Comparison of ENCODE assay signal across 8 mouse cellular contexts in the genomic region with DNA sequence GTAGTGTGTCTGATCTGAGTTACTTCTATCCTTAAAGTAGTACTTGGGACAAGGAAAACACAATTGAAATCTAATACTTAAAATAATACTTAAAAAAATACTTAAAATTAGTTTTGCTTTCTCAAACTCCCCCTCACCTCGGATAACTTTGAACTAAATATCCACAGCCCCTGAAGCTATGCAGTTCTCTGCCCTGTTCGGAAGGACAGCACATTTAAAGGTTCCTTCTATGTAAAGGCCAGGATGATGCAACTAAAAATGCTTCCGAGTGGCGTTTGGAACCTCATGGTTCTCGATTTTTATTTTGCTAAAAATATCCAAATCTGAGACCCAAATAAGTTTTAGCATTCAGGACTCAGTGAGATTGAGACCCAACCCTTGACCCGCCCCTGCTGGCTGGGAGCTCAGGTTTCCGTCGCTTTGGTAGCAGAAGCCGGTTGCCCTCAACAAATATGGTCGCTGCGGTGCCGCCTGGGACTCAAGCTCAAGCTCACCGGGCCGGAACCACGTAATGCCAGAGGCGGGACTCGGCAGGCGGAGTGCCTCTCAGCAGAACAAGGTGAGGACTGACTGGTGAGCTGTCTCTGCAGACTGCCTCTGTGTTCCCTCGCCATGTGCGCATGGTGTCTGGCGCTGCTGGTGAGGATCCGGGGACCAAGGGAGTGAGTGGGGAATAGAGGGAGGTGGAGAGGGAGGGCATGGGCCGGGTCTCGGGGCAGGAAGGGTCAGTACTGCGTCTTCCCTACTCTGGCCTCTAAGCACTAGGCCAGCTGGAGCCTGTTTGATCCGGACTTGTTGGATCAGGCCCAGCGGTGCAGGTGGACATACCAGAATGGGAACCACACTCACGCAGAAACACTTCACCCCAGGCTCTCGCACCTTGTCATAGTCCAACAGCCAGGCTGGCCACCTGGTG. TPM values are rescaled to one million over a fixed set of nuclear protein-coding genes. Genes with fewer than 3 reads are reported as not detected.
DNase-seq lines count a peak whose midpoint lies in the region; ATAC-seq and TF ChIP-seq lines count a peak whose summit lies in the region.

A gene (plus strand): TSS at position 429 of the 916 bp plus-strand sequence.

- H3K36me3 ChIP-seq in ES-Bruce4 (ENCODE audit: control insufficient read depth, insufficient read depth, low read length, poor library complexity, severe bottlenecking), result peaks cover 20% of the 10 kb centered on the region
- peaks cover 31% of the 10 kb centered on the region for H3K36me3 ChIP-seq in forebrain, embryonic 13.5 days (ENCODE audit: poor library complexity, severe bottlenecking)
- peaks cover 16% of the 10 kb centered on the region for H3K36me3 ChIP-seq in liver, postnatal 0 days (replicated peaks; ENCODE audit: insufficient read depth, low read length)
- peaks cover 18% of the 10 kb centered on the region for H3K36me3 ChIP-seq in neural tube, embryonic 14.5 days (ENCODE audit: control insufficient read depth, insufficient read depth, low read length)

- TF ChIP-seq CTCF in ES-Bruce4 (IDR thresholded peaks at IDR 0.05; ENCODE audit: low read depth, low read length), result no peak
- no peak; the same call in 1 of the 2 replicates for TF ChIP-seq CTCF in liver, postnatal 0 days (IDR thresholded peaks at IDR 0.05; ENCODE audit: low read depth)

- no peaks in the 10 kb centered on the region for H3K27me3 ChIP-seq in ES-Bruce4 (ENCODE audit: control insufficient read depth, insufficient read depth, low read length, poor library complexity, severe bottlenecking)
- H3K27me3 ChIP-seq in forebrain, embryonic 13.5 days, result no peaks in the 10 kb centered on the region
- no peaks in the 10 kb centered on the region for H3K27me3 ChIP-seq in liver, postnatal 0 days (ENCODE audit: insufficient read depth, low read length)
- no peaks in the 10 kb centered on the region for H3K27me3 ChIP-seq in neural tube, embryonic 14.5 days (ENCODE audit: control insufficient read depth, insufficient read depth, low read length)

- TF ChIP-seq EP300 in ES-Bruce4 (IDR thresholded peaks at IDR 0.05; ENCODE audit: insufficient read depth, low read depth, low read length), result 0 out of 2 replicates have a peak, but pooled peaks have one; percentile 29
- TF ChIP-seq EP300 in liver, postnatal 0 days (IDR thresholded peaks at IDR 0.05; ENCODE audit: low read depth), result no peak

- H3K4me3 ChIP-seq in ES-Bruce4 (ENCODE audit: low read depth, low read length), result peak within 1 kb of the TSS; percentile 85
- peak within 1 kb of the TSS; percentile 59 for H3K4me3 ChIP-seq in forebrain, embryonic 13.5 days
- H3K4me3 ChIP-seq in liver, postnatal 0 days (ENCODE audit: low read depth, low read length), result peak within 1 kb of the TSS; percentile 68
- H3K4me3 ChIP-seq in neural tube, embryonic 14.5 days (ENCODE audit: low read depth, low read length), result peak within 1 kb of the TSS; percentile 56

- no peaks in the 10 kb centered on the region for H3K4me1 ChIP-seq in ES-Bruce4 (ENCODE audit: control insufficient read depth, insufficient read depth, low read length)
- peaks cover 10% of the 10 kb centered on the region for H3K4me1 ChIP-seq in forebrain, embryonic 13.5 days
- peaks cover 10% of the 10 kb centered on the region for H3K4me1 ChIP-seq in liver, postnatal 0 days (ENCODE audit: insufficient read depth)
- 0 out of 2 replicates have a peak, but pooled peaks cover 3% of the 10 kb centered on the region for H3K4me1 ChIP-seq in neural tube, embryonic 14.5 days (ENCODE audit: control insufficient read depth, insufficient read depth, low read length)

- peak within 1 kb of the TSS; percentile 70 for H3K9ac ChIP-seq in ES-Bruce4 (ENCODE audit: low read depth, poor library complexity, severe bottlenecking)
- peak within 1 kb of the TSS; percentile 80 for H3K9ac ChIP-seq in forebrain, embryonic 13.5 days
- peak within 1 kb of the TSS; percentile 75 for H3K9ac ChIP-seq in liver, postnatal 0 days (replicated peaks)
- H3K9ac ChIP-seq in neural tube, embryonic 14.5 days (replicated peaks; ENCODE audit: low read depth, low read length), result peak within 1 kb of the TSS; percentile 89

- peak within 1 kb of the TSS; percentile 16; the same call in 1 of the 2 replicates for H3K27ac ChIP-seq in ES-Bruce4 (ENCODE audit: insufficient read depth, low read length)
- H3K27ac ChIP-seq in forebrain, embryonic 13.5 days, result peak within 1 kb of the TSS; percentile 61
- H3K27ac ChIP-seq in liver, postnatal 0 days (ENCODE audit: low read depth), result peak within 1 kb of the TSS; percentile 86
- H3K27ac ChIP-seq in neural tube, embryonic 14.5 days (ENCODE audit: low read depth, low read length), result peak within 1 kb of the TSS; percentile 44

- H3K9me3 ChIP-seq in ES-Bruce4 (replicated peaks; ENCODE audit: control insufficient read depth, insufficient read depth, low read length, poor library complexity, severe bottlenecking), result no peaks in the 10 kb centered on the region
- no peaks in the 10 kb centered on the region for H3K9me3 ChIP-seq in forebrain, embryonic 13.5 days (replicated peaks)
- H3K9me3 ChIP-seq in liver, postnatal 0 days (ENCODE audit: low read length), result no peaks in the 10 kb centered on the region
- no peaks in the 10 kb centered on the region for H3K9me3 ChIP-seq in neural tube, embryonic 14.5 days (ENCODE audit: control insufficient read depth, low read length)

- DNase-seq in heart, postnatal 10 days, result peak; percentile 96 to 97
- DNase-seq in large intestine, adult 2 months (ENCODE audit: low read depth, low spot score), result peak; percentile 90
- peak; percentile 93 for DNase-seq in liver, postnatal 0 days
- DNase-seq in testis, postnatal 10 days (ENCODE audit: low spot score), result peak; percentile 94

- TF ChIP-seq POLR2A in ES-Bruce4 (IDR thresholded peaks at IDR 0.05; ENCODE audit: insufficient read depth, low read length), result peak; percentile 69

- intact Hi-C loops in heart, postnatal 10 days (cut with DNase I), result loop anchor here (2.0 kb wide), 1 partner anchor 17 kb away; a partner anchor contains a TSS

- WGBS in forebrain, embryonic 13.5 days, result under 1% methylated on average over 29 of the region's 29 CpGs
- WGBS in large intestine, adult 2 months, result 1% methylated on average over 29 of the region's 29 CpGs
- WGBS in liver, postnatal 0 days (ENCODE audit: insufficient replicate concordance), result 1% methylated on average over 29 of the region's 29 CpGs
- WGBS in neural tube, embryonic 14.5 days, result 3% methylated on average over 29 of the region's 29 CpGs

- H3K4me2 ChIP-seq in forebrain, embryonic 13.5 days, result peak within 1 kb of the TSS; percentile 77
- H3K4me2 ChIP-seq in liver, postnatal 0 days (ENCODE audit: low read depth, low read length), result peak within 1 kb of the TSS; percentile 79
- H3K4me2 ChIP-seq in neural tube, embryonic 14.5 days (ENCODE audit: low read depth, low read length), result peak within 1 kb of the TSS; percentile 78

- ATAC-seq in cerebellum, adult (ENCODE audit: insufficient number of reproducible peaks, low FRiP score, low TSS enrichment), result peak; percentile 98
- peak; percentile 97 for ATAC-seq in forebrain, embryonic 13.5 days
- peak; percentile 98 for ATAC-seq in liver, postnatal 0 days
- ATAC-seq in neural tube, embryonic 14.5 days (ENCODE audit: low read depth), result peak; percentile 98

RNA-seq across cellular contexts. Expression of the gene that starts here (rescaled TPM):
- polyA plus RNA-seq in ES-Bruce4 (2011; ENCODE audit: insufficient read depth, insufficient read length, low read depth, missing spikeins), result 19.5 and 25.2 TPM in 2 replicates
- polyA plus RNA-seq in forebrain, embryonic 13.5 days (2015; fragmentation: Nextera tagmentation; extraction: Ambion mirVana), result 34.6 and 38.0 TPM in 2 replicates
- total RNA-seq in heart, postnatal 10 days (2021), result 10 to 100 TPM; 11.2 to 13.9 TPM
- 3.5 and 4.6 TPM in 2 replicates for polyA plus RNA-seq in large intestine, adult 2 months (2012; rRNA removed)
- polyA plus RNA-seq in liver, postnatal 0 days (2015; fragmentation: Nextera tagmentation; extraction: Ambion mirVana), result 11.3 and 12.5 TPM in 2 replicates
- polyA plus RNA-seq in neural tube, embryonic 14.5 days (2014; fragmentation: Nextera tagmentation; extraction: Ambion mirVana), result 46.0 and 47.3 TPM in 2 replicates

Comparison
In these comparisons a context has a peak if more than half of its experiments do, and no peak if none do; other contexts are left out.
1. Peak in every context shown above with its lines: DNase-seq, ATAC-seq, H3K4me3 ChIP-seq and H3K27ac ChIP-seq.
2. H3K27ac ChIP-seq: peak in every context shown above with its lines; median percentile 86 in liver, postnatal 0 days; 61 in forebrain, embryonic 13.5 days; 44 in neural tube, embryonic 14.5 days; 16 in ES-Bruce4.